Mouse (Mus musculus) macrophage (primary cell): Measurements from ENCODE around the gene Myh14. TPM values are rescaled to one million over a fixed set of nuclear protein-coding genes. Genes with fewer than 3 reads are reported as not detected.

ENCODE experiments used
- polyA plus RNA-seq: library from polyadenylated mRNA; stranded (reverse); fragments of 250-400 nt; gene quantifications from 3 replicates; pipeline ENCODE4 v1.2.4, GENCODE M21; 2018; ENCODE audit warnings: inconsistent platforms

The Myh14 gene
- polyA plus RNA-seq, 1 experiment from 2014 or later = not detected

Other genes with a start within 250 kb of the Myh14 start
- gene Lrrc4b, start 241.8 kb downstream of the Myh14 start, polyA plus RNA-seq = not detected in 3 replicates
- not detected in 3 replicates for gene Aspdh, start 205.5 kb downstream of the Myh14 start, polyA plus RNA-seq
- gene Josd2, start 202.9 kb downstream of the Myh14 start, polyA plus RNA-seq = 12.5 to 32.1 TPM (median 31.4 TPM) in 3 replicates
- 35.5 to 51.7 TPM (median 46.2 TPM) in 3 replicates for gene Emc10, start 174.3 kb downstream of the Myh14 start, polyA plus RNA-seq
- gene Fam71e1, start 174.3 kb downstream of the Myh14 start, polyA plus RNA-seq = 0.89 to 1.5 TPM (median 0.99 TPM) in 3 replicates
- gene Mybpc2, start 146.2 kb downstream of the Myh14 start, polyA plus RNA-seq = not detected in 3 replicates
- gene Spib, start 138.8 kb downstream of the Myh14 start, polyA plus RNA-seq = 0.27 to 1.1 TPM (median 0.30 TPM) in 3 replicates
- gene Pold1, start 122.0 kb downstream of the Myh14 start, polyA plus RNA-seq = 6.9 to 28.1 TPM (median 7.2 TPM) in 3 replicates
- gene Nr1h2, start 116.9 kb downstream of the Myh14 start, polyA plus RNA-seq = 55.3 to 86.2 TPM (median 57.8 TPM) in 3 replicates
- gene Napsa, start 98.5 kb downstream of the Myh14 start, polyA plus RNA-seq = 14.8 to 26.9 TPM (median 21.1 TPM) in 3 replicates
- 0.05 to 0.66 TPM (median 0.11 TPM) in 3 replicates for gene Kcnc3, start 80.2 kb downstream of the Myh14 start, polyA plus RNA-seq
- not detected in 3 replicates for gene Izumo2, start 37.9 kb upstream of the Myh14 start, polyA plus RNA-seq
- 25.2 to 68.8 TPM (median 45.1 TPM) in 3 replicates for gene Vrk3, start 77.6 kb upstream of the Myh14 start, polyA plus RNA-seq
- 0.23 to 0.60 TPM (median 0.30 TPM) in 3 replicates for gene Zfp473, start 80.2 kb upstream of the Myh14 start, polyA plus RNA-seq
- gene Nup62, start 145.2 kb upstream of the Myh14 start, polyA plus RNA-seq = 60.3 to 113 TPM (median 73.8 TPM) in 3 replicates
- 2.3 to 2.8 TPM (median 2.7 TPM) in 3 replicates for gene Il4i1, start 145.5 kb upstream of the Myh14 start, polyA plus RNA-seq
- gene Atf5, start 145.8 kb upstream of the Myh14 start, polyA plus RNA-seq = 29.8 to 55.7 TPM (median 36.4 TPM) in 3 replicates
- 33.4 to 56.3 TPM (median 49.1 TPM) in 3 replicates for gene Akt1s1, start 178.1 kb upstream of the Myh14 start, polyA plus RNA-seq
- 25.6 to 51.8 TPM (median 28.3 TPM) in 3 replicates for gene Tbc1d17, start 178.2 kb upstream of the Myh14 start, polyA plus RNA-seq
- gene Pnkp, start 186.3 kb upstream of the Myh14 start, polyA plus RNA-seq = 17.4 to 42.4 TPM (median 36.1 TPM) in 3 replicates
- 38.5 to 61.7 TPM (median 49.4 TPM) in 3 replicates for gene Ptov1, start 198.9 kb upstream of the Myh14 start, polyA plus RNA-seq
- gene Med25, start 221.9 kb upstream of the Myh14 start, polyA plus RNA-seq = 24.5 to 28.2 TPM (median 26.1 TPM) in 3 replicates
- gene Fuz, start 225.2 kb upstream of the Myh14 start, polyA plus RNA-seq = 4.6 to 8.8 TPM (median 6.1 TPM) in 3 replicates